Mouse (Mus musculus): ENCODE data around the gene Smpdl3b. TPM values are rescaled to one million over a fixed set of nuclear protein-coding genes. Genes with fewer than 3 reads are reported as not detected.

Smpdl3b gene
- polyA plus RNA-seq, 1 experiment = 2.3 TPM

DNA sequence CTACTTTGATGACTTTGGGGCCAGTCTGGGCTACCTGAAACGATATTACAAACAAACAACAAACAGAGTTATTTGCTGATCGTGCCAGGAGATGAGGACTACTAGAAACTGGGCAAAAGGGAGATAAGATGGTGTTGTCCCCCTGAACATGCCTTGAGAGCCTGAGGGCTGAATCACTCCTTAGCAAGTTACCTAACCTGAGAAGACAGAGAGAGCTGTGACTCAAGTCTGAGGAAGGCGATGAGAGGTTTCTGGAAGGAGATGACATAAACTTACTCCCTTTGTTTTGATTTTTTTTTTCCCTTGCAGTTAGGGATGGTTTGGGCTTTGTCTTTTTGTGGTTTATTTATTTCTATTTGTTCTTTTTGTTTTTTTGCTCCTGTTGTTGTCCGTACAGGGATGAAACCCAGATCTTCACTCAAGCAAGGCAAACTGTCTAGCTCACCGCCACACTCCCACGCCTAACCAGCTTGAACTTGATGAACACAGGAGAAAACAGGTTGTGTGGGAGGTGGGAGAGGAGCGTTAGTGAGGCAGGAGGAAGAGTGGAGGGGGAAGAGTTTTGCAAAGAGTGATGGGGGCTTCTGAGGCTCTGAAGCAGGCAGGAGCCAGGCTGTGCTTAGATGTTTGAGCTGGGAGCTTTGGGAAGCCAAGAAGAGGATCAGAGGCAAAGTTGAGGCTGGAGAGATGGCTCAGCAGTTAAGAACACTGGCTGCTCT lies 740 bp upstream of the Smpdl3b start:
- peaks cover 4% of the 10 kb centered on the region; the same call in 1 of the 2 replicates for H3K4me1 ChIP-seq (replicated peaks; ENCODE audit: control insufficient read depth, insufficient read depth, low read length)
- H3K27ac ChIP-seq (ENCODE audit: control insufficient read depth, insufficient read depth, low read length) = no peak overlapping the region
- no peak for TF ChIP-seq POLR2A (IDR thresholded peaks at IDR 0.05; ENCODE audit: control insufficient read depth, extremely low read depth, insufficient read depth, low read length, poor library complexity)
- TF ChIP-seq CTCF (IDR thresholded peaks at IDR 0.05; ENCODE audit: borderline replicate concordance, control insufficient read depth, extremely low read depth, insufficient read depth, low read length, poor library complexity) = no peak
- WGBS = 84% methylated on average over 7 of the region's 7 CpGs
- no peak for DNase-seq
- H3K4me3 ChIP-seq (ENCODE audit: control insufficient read depth, insufficient read depth, low read length) = no peak overlapping the region
- no peaks in the 10 kb centered on the region for H3K36me3 ChIP-seq (ENCODE audit: control insufficient read depth, insufficient read depth, low read length)
- no peaks in the 10 kb centered on the region; the same call in 1 of the 2 replicates for H3K27me3 ChIP-seq (ENCODE audit: control insufficient read depth, insufficient read depth, low read length)

DNA sequence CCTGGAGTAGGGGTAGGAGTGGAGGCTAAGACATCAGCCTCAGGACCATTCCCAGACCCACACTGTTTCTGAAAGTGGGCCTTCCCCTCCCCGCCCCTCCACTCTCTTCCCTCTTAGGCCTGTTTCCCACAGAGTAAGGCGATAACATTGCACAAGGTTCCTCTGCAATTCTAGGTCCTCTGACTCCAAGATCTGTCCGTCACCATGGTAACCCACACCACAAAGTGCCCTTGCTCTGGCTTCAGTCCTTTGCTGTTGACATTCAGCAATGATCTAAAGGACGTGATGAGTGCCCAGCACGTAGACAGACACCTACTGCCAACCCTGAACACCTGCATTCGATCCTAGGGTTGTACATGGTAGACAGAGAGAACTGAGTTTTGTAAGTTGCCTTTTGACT lies 4.1 kb downstream of the Smpdl3b start:
- TF ChIP-seq CTCF (IDR thresholded peaks at IDR 0.05; ENCODE audit: borderline replicate concordance, control insufficient read depth, extremely low read depth, insufficient read depth, low read length, poor library complexity) (no peak), POLR2A (IDR thresholded peaks at IDR 0.05; ENCODE audit: control insufficient read depth, extremely low read depth, insufficient read depth, low read length, poor library complexity) (no peak)
- H3K27me3 ChIP-seq (ENCODE audit: control insufficient read depth, insufficient read depth, low read length) = no peaks in the 10 kb centered on the region; the same call in 1 of the 2 replicates
- 84% methylated on average over 6 of the region's 6 CpGs for WGBS
- DNase-seq = no peak
- H3K36me3 ChIP-seq (ENCODE audit: control insufficient read depth, insufficient read depth, low read length) = no peaks in the 10 kb centered on the region
- peaks cover 10% of the 10 kb centered on the region for H3K4me1 ChIP-seq (replicated peaks; ENCODE audit: control insufficient read depth, insufficient read depth, low read length)
- H3K27ac ChIP-seq (ENCODE audit: control insufficient read depth, insufficient read depth, low read length) = no peak overlapping the region
- no peak overlapping the region for H3K4me3 ChIP-seq (ENCODE audit: control insufficient read depth, insufficient read depth, low read length)

DNA sequence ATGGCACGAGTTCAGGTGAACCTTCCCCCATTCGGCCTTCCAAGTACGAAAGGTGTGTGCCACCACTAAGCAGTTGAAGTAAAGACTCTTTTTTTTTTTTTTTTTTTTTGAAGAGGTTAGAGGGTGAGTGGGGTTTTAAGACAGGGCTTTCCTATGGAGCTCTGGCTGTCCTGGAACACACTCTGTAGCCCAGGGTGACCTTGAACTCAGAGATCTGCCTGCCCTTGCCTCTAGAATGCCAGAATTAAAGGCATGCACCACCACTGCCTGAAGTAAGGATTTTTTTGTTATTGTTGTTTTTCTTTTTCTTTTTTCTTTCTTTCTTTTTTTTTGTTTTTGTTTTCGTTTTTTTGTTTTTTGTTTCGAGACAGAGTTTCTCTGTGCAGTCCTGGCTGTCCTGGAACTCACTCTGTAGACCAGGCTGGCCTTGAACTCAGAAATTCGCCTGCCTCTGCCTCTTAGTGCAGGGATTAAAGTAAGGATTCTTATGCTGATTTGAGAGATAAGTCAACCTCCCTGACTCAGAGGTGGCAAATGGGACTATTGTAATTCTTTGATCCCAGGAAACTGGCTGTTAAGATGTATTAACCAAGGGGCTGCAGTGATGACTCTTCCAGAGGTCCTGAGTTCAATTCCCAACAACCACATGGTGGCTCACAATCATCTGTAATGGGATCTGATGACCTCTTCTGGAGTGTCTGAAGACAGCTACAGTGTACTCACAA lies 7.6 kb downstream of the Smpdl3b start:
- H3K4me3 ChIP-seq (ENCODE audit: control insufficient read depth, insufficient read depth, low read length) = no peak overlapping the region
- H3K27ac ChIP-seq (ENCODE audit: control insufficient read depth, insufficient read depth, low read length) = no peak overlapping the region

DNA sequence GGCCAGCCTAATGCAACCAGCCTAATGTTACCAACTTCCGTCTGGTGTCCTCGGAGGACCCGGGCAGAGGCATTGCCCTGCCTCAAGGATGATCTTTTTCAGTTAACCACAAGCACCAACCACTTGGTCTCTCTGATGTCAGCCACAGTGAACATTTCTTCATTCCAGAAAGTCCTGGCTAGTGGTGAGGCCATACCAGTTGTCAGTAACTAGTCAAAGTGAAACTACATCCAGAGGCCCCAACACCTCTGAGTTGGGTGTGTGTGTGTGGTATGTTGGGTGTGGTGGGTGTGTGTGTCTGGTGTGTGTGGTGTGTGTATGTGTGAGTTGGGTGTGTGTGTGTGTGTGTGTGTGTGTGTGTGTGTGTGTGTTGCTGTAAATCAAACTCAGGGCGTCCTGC lies 8.3 kb downstream of the Smpdl3b start:
- DNase-seq = no peak
- TF ChIP-seq CTCF (IDR thresholded peaks at IDR 0.05; ENCODE audit: borderline replicate concordance, control insufficient read depth, extremely low read depth, insufficient read depth, low read length, poor library complexity) (no peak), POLR2A (IDR thresholded peaks at IDR 0.05; ENCODE audit: control insufficient read depth, extremely low read depth, insufficient read depth, low read length, poor library complexity) (no peak)
- Histone ChIP-seq H3K36me3 (ENCODE audit: control insufficient read depth, insufficient read depth, low read length) (no peaks in the 10 kb centered on the region), H3K4me1 (replicated peaks; ENCODE audit: control insufficient read depth, insufficient read depth, low read length) (peaks cover 19% of the 10 kb centered on the region), H3K27ac (ENCODE audit: control insufficient read depth, insufficient read depth, low read length) (no peak overlapping the region; the same call in 1 of the 2 replicates), H3K27me3 (ENCODE audit: control insufficient read depth, insufficient read depth, low read length) (no peaks in the 10 kb centered on the region), H3K4me3 (ENCODE audit: control insufficient read depth, insufficient read depth, low read length) (no peak overlapping the region)
- WGBS = 58% methylated on average over 4 of the region's 4 CpGs

More for the DNA sequence above, 7.6 kb downstream of the Smpdl3b start:
- WGBS = 87% methylated on average over 6 of the region's 6 CpGs
- TF ChIP-seq POLR2A (IDR thresholded peaks at IDR 0.05; ENCODE audit: control insufficient read depth, extremely low read depth, insufficient read depth, low read length, poor library complexity) = no peak
- Histone ChIP-seq H3K36me3 (ENCODE audit: control insufficient read depth, insufficient read depth, low read length) (no peaks in the 10 kb centered on the region), H3K27me3 (ENCODE audit: control insufficient read depth, insufficient read depth, low read length) (no peaks in the 10 kb centered on the region), H3K4me1 (replicated peaks; ENCODE audit: control insufficient read depth, insufficient read depth, low read length) (peaks cover 19% of the 10 kb centered on the region)
- no peak for DNase-seq

DNA sequence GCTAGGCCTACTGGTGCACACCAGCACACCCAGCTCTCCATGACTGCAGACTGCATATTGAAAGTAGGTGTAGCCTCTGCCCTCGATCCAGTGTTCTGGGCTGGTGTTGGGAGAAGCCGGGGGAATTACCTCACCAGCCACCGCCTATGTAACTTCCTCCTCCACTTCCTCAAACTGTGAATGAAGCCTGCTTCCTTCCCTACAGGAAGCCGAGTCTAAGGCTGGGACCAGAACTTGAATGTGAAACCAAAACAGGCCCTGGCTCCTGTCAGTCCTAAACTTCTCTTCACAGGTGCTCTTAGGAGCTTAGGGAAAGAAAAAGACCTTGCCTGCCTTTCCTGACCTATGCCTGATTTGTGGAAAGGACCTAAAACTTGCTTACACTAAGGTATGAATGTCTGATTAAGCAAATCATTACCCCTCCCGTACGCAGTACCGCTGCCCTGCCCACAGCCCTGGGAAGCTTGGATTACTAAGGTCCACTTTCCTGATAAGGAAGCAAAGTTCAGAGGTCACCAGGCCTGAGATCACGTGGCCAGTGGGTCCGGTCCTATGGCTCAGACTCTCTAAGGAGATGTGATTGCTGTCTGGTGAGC lies 9.3 kb downstream of the Smpdl3b start:
- TF ChIP-seq POLR2A (IDR thresholded peaks at IDR 0.05; ENCODE audit: control insufficient read depth, extremely low read depth, insufficient read depth, low read length, poor library complexity) (no peak), CTCF (IDR thresholded peaks at IDR 0.05; ENCODE audit: borderline replicate concordance, control insufficient read depth, extremely low read depth, insufficient read depth, low read length, poor library complexity) (no peak)
- peak; percentile 30 for DNase-seq
- H3K36me3 ChIP-seq (ENCODE audit: control insufficient read depth, insufficient read depth, low read length) = no peaks in the 10 kb centered on the region
- WGBS = 24% methylated on average over 9 of the region's 9 CpGs
- peaks cover 19% of the 10 kb centered on the region for H3K4me1 ChIP-seq (replicated peaks; ENCODE audit: control insufficient read depth, insufficient read depth, low read length)
- H3K27me3 ChIP-seq (ENCODE audit: control insufficient read depth, insufficient read depth, low read length) = no peaks in the 10 kb centered on the region
- peak overlapping the region; percentile 5 for H3K4me3 ChIP-seq (ENCODE audit: control insufficient read depth, insufficient read depth, low read length)
- H3K27ac ChIP-seq (ENCODE audit: control insufficient read depth, insufficient read depth, low read length) = peak overlapping the region; percentile 53; the same call in 1 of the 2 replicates

DNA sequence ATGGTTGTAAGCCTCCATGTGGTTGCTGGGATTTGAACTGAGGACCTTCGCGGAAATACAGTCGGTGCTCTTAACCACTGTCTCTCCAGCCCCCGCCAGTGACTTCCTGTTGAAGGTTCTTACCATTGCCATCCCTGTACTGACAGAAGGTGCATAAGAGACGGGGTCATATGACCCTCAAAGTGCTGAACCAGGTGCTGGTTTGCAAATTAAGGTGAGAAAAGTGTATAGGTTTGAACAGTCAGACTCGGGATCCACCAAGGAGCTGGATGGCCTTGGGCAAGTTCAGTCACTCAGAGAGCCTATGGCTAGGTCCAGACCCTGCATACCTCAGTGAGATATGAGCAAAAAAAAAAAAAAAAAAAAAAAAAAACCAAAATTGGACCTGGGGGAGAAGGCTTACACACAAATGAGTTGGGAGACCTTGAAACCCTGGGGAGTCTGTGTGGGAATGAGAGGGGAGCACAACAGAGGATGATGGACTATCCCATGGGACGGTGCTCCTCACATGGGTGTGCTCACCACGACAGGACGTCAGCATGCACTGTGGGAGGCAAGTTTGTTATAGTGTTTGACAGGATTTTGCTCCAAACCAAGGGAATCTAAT lies 10.0 kb downstream of the Smpdl3b start:
- H3K27ac ChIP-seq (ENCODE audit: control insufficient read depth, insufficient read depth, low read length) = peak overlapping the region; percentile 53; the same call in 1 of the 2 replicates
- peaks cover 19% of the 10 kb centered on the region for H3K4me1 ChIP-seq (replicated peaks; ENCODE audit: control insufficient read depth, insufficient read depth, low read length)
- H3K4me3 ChIP-seq (ENCODE audit: control insufficient read depth, insufficient read depth, low read length) = peak overlapping the region; percentile 5; the same call in 1 of the 2 replicates
- H3K27me3 ChIP-seq (ENCODE audit: control insufficient read depth, insufficient read depth, low read length) = no peaks in the 10 kb centered on the region
- DNase-seq = no peak
- TF ChIP-seq POLR2A (IDR thresholded peaks at IDR 0.05; ENCODE audit: control insufficient read depth, extremely low read depth, insufficient read depth, low read length, poor library complexity) = no peak
- TF ChIP-seq CTCF (IDR thresholded peaks at IDR 0.05; ENCODE audit: borderline replicate concordance, control insufficient read depth, extremely low read depth, insufficient read depth, low read length, poor library complexity) = no peak
- WGBS = 68% methylated on average over 9 of the region's 9 CpGs
- H3K36me3 ChIP-seq (ENCODE audit: control insufficient read depth, insufficient read depth, low read length) = no peaks in the 10 kb centered on the region
